Mouse (Mus musculus) ES-Bruce4 (cell line): ENCODE measurements around the gene Hist2h2aa2. TPM values are rescaled to one million over a fixed set of nuclear protein-coding genes. Genes with fewer than 3 reads are reported as not detected.
A peak's percentile ranks its signal among the peaks of the same experiment; 100 is the strongest.
"Not testable (repeated sequence)": the region's sequence is repeated elsewhere in the genome, so short reads cannot be mapped to it uniquely, and the experiment has no call there.

Experiments
- H3K27ac ChIP-seq: 2 replicates; pipeline ENCODE4 v1.5.1; 2012; ENCODE audit warnings: low read length, inconsistent platforms; ENCODE audit not compliant: insufficient read depth
- H3K27me3 ChIP-seq: 2 replicates; pipeline ENCODE4 v1.6.1; 2012; ENCODE audit warnings: mild to moderate bottlenecking, low read length, inconsistent platforms; ENCODE audit not compliant: control insufficient read depth, poor library complexity, insufficient read depth, severe bottlenecking
- H3K36me3 ChIP-seq: 2 replicates; pipeline ENCODE4 v1.6.1; 2012; ENCODE audit warnings: inconsistent platforms, mild to moderate bottlenecking, low read length, moderate library complexity; ENCODE audit not compliant: control insufficient read depth, poor library complexity, insufficient read depth, severe bottlenecking
- H3K4me1 ChIP-seq: one replicate; pipeline ENCODE4 v1.8.1; 2011; ENCODE audit warnings: low read length; ENCODE audit not compliant: control insufficient read depth, insufficient read depth
- H3K4me3 ChIP-seq: 2 replicates; pipeline ENCODE4 v1.5.1; 2011; ENCODE audit warnings: low read depth, mild to moderate bottlenecking, low read length
- H3K9ac ChIP-seq: 2 replicates; pipeline ENCODE4 v1.6.1; 2012; ENCODE audit warnings: low read depth, mild to moderate bottlenecking, inconsistent platforms; ENCODE audit not compliant: poor library complexity, severe bottlenecking
- H3K9me3 ChIP-seq: replicated peaks from 2 replicates; pipeline ENCODE4 v1.6.1; 2012; ENCODE audit warnings: mild to moderate bottlenecking, low read length, inconsistent platforms; ENCODE audit not compliant: control insufficient read depth, poor library complexity, insufficient read depth, severe bottlenecking
- CTCF ChIP-seq: IDR thresholded peaks from one replicate; pipeline ENCODE4 v1.8.1; 2011; ENCODE audit warnings: low read depth, low read length
- EP300 ChIP-seq: IDR thresholded peaks from 2 replicates; pipeline ENCODE4 v1.6.1; 2011; ENCODE audit warnings: low read depth, low read length; ENCODE audit not compliant: insufficient read depth
- POLR2A ChIP-seq: IDR thresholded peaks from one replicate; pipeline ENCODE4 v1.8.1; 2011; ENCODE audit warnings: low read length; ENCODE audit not compliant: insufficient read depth
- polyA plus RNA-seq: library from polyadenylated mRNA; stranded (reverse); fragments of >200 nt; gene quantifications from 2 replicates; pipeline ENCODE4 v1.2.4, GENCODE M21; 2011; ENCODE audit warnings: low read depth; ENCODE audit not compliant: missing spikeins, insufficient read depth, insufficient read length

Gene Hist2h2aa2
- polyA plus RNA-seq, 1 experiment, result 17.2 TPM

GRCm38 (mm10) chr3:96277428-96277799 lies 37.3 kb upstream of the Hist2h2aa2 start:
- TF ChIP-seq POLR2A, result no peak
- peak; percentile 62 for TF ChIP-seq CTCF
- no peak for TF ChIP-seq EP300
- H3K9ac ChIP-seq, result peak overlapping the region; percentile 68
- H3K9me3 ChIP-seq, result no peaks in the 10 kb centered on the region
- H3K4me1 ChIP-seq, result no peaks in the 10 kb centered on the region
- no peaks in the 10 kb centered on the region for H3K27me3 ChIP-seq
- H3K4me3 ChIP-seq, result peak overlapping the region; percentile 76
- H3K27ac ChIP-seq, result no peak overlapping the region
- no peaks in the 10 kb centered on the region for H3K36me3 ChIP-seq

DNA sequence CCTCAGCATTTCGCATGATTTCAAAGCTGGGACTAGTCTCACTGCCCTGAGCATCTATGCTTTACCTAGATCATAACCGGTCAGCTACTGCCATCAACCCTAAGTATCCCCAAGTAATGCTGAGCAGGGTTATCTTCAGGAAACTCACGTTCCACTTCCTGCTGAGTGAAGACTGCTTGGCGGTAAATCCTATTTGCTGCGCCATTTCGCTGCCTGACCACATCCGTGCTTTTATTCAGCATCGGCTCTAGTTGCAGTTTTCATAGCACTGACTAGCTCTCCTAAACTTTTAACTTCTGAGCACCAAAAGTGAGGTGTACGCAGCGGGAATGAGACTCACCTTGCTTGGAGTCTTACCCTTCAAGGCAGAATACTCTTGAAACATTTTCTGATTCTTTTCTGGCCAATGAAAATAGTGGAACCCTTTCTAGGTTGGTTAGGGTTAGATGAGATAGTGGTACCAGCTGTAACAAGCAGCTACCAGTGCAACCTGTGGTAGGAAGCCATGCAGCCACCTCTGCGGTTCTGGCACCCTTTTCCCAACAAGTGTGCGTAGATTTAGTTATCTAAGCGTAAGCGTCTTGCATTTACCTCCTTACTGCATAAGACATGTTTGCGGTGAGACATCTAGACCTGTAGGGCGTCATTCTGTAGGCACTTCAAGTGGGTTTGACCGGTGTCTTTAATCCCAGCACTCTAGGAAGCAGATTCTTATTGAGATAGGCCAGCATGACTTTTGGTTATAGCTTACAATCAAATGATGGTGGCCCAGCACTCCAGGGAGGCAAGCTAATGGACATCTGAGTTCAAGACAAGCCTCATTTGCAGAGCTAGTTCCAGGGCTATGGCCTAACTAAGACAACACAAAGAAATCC lies 33.8 kb upstream of the Hist2h2aa2 start:
- TF ChIP-seq EP300 (no peak), POLR2A (no peak)
- no peak overlapping the region for H3K4me3 ChIP-seq
- H3K27me3 ChIP-seq, result no peaks in the 10 kb centered on the region
- no peaks in the 10 kb centered on the region for H3K4me1 ChIP-seq
- H3K9ac ChIP-seq, result no peak overlapping the region
- H3K36me3 ChIP-seq, result no peaks in the 10 kb centered on the region
- H3K27ac ChIP-seq, result no peak overlapping the region
- H3K9me3 ChIP-seq, result no peaks in the 10 kb centered on the region

- H3K9me3 ChIP-seq, result no peaks in the 10 kb centered on the region
- no peaks in the 10 kb centered on the region for H3K4me1 ChIP-seq
- H3K9ac ChIP-seq, result peak within 1 kb of the TSS; percentile 98
- no peaks in the 10 kb centered on the region for H3K36me3 ChIP-seq
- TF ChIP-seq EP300, result 0 out of 2 replicates have a peak, but pooled peaks have one; percentile 17
- no peak for TF ChIP-seq CTCF
- peak; percentile 100 for TF ChIP-seq POLR2A
- H3K27me3 ChIP-seq, result no peaks in the 10 kb centered on the region
- peak within 1 kb of the TSS; percentile 100 for H3K27ac ChIP-seq
- H3K4me3 ChIP-seq, result peak within 1 kb of the TSS; percentile 96
These were observed 29.7 kb upstream of the Hist2h2aa2 start, which contains the start of gene Hist2h2bb for GRCm38 (mm10) chr3:96269511-96270474. TSS of gene Hist2h2bb (plus strand) at chr3:96269752.

- H3K4me1 ChIP-seq, H3K27me3 ChIP-seq, H3K36me3 ChIP-seq, H3K9me3 ChIP-seq: not testable (repeated sequence)
- H3K9ac ChIP-seq, result peak overlapping the region; percentile 98
- peak overlapping the region; percentile 96 for H3K4me3 ChIP-seq
- TF ChIP-seq POLR2A, result peak; percentile 74
- peak overlapping the region; percentile 100 for H3K27ac ChIP-seq
These were observed 28.8 kb upstream of the Hist2h2aa2 start for GRCm38 (mm10) chr3:96268776-96269378.

DNA sequence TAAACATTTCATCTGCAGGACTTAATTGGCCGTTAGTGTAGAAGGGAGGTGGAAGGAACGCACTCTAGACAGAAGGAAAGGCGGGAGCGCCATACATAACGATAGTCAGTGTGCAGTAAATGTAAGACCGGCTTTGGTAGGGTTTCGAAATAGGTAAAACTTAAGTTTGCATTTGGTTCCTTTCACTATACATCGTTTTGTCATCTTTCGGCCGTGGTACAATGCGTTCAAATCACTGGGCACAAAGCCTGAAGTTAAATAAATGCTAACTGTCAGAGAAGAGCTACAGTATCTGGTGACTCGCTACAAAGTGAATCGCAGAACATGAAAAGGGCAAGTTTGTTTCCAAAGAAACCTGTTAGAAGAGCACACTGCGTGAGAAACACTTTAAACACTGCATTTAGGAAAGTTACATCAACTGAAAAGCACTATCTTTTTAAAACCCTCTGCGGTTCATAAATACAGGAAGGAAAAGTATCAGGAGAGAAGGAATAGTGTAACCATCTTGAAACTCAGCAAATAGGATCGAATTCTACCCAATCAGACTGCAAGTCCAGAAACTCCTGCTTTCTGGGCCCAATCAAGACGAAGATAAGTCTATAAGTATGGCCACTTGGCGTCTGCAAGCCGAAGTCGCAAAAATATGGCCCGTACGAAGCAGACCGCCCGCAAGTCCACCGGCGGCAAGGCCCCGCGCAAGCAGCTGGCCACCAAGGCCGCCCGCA lies 28.1 kb upstream of the Hist2h2aa2 start, which contains the start of gene Hist2h3b:
TSS of gene Hist2h3b (plus strand) at position 604 of the 725 bp plus-strand sequence.
- H3K4me3 ChIP-seq, result peak within 1 kb of the TSS; percentile 96
- peak within 1 kb of the TSS; percentile 100 for H3K27ac ChIP-seq
- TF ChIP-seq POLR2A, result peak; percentile 78
- no peak for TF ChIP-seq EP300
- no peaks in the 10 kb centered on the region for H3K27me3 ChIP-seq
- H3K36me3 ChIP-seq, result no peaks in the 10 kb centered on the region
- H3K9me3 ChIP-seq, result no peaks in the 10 kb centered on the region
- H3K9ac ChIP-seq, result peak within 1 kb of the TSS; percentile 98
- H3K4me1 ChIP-seq, result no peaks in the 10 kb centered on the region
